Mouse (Mus musculus): ENCODE results near the gene Trpm6.

DNA sequence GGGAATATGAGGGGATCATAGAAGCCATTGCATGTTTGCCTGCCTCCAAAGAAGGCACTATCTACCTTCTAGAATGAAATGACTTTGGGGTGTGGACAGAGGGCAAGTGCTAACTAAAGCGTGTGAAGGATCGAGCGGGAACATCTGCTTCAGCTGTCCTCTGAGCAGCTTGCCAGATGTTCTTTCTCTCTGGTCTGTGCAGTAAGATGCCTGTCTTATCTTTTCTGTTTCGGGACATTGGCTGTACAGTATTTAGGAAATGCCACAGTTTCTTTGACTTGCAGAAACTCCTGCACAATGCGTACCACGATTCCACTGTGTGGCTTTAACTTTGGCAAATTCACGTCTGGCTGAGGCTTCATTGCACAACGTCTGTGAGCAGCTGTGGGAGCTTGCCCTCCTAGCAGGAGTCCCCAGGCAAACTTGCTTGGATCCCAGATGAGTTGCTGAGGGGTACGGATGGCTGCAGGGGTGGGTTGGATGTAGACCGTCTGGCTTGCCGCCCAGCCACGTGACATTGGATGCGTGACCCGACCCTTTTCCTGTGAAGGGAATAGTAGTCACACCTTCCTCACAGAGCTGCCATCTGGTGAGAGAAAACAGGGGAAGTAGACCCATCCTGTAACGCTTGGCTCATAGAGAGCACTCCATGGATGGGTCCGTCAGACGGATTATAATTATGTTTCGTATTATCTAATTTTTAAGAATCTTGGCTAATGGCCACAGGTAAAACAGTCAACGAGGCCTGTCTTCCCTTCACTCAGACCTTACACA is 92.2 kb downstream of the Trpm6 start:
- TF ChIP-seq USF1 (IDR thresholded peaks at IDR 0.05; ENCODE audit: low read depth), result no peak
- TF ChIP-seq CTCF (IDR thresholded peaks at IDR 0.05; ENCODE audit: control insufficient read depth, insufficient read depth, insufficient read length), result no peak
- TF ChIP-seq MYOD1 (IDR thresholded peaks at IDR 0.05; ENCODE audit: control insufficient read depth, insufficient read length, low read depth), result no peak
- no peak for TF ChIP-seq MAX (IDR thresholded peaks at IDR 0.05)
- no peak for TF ChIP-seq MYOG (IDR thresholded peaks at IDR 0.05; ENCODE audit: control insufficient read depth, extremely low read depth, insufficient read length)
- TF ChIP-seq CEBPB (IDR thresholded peaks at IDR 0.05; ENCODE audit: low read depth), result no peak

All from C2C12 (cell line).